Mouse (Mus musculus): ENCODE measurements at regions not wholly inside any gene's neighbourhood (a gene's known extent, or its start where the extent isn't known, plus 50 kb on each side); places are given as distances from the start of the nearest gene placed in this dataset.

GRCm38 (mm10) chr8:89106346-89106745 is 62.4 kb upstream of the Sall1 start:
- TF ChIP-seq CTCF (IDR thresholded peaks at IDR 0.05; ENCODE audit: low read depth, low read length) (no peak), POLR2A (IDR thresholded peaks at IDR 0.05; ENCODE audit: borderline replicate concordance, low read depth, low read length) (no peak)
